Mouse (Mus musculus) T-cell, adult 66 days (primary cell): ENCODE data around the gene Gpatch2l. TPM values are rescaled to one million over a fixed set of nuclear protein-coding genes. Genes with fewer than 3 reads are reported as not detected.

Experiments used
- total RNA-seq, 2 experiments: library from RNA; stranded (reverse); gene quantifications; 3 replicates in 1 of 2; 4 replicates in 1 of 2; pipeline ENCODE4 v1.2.4; 2023

Gene Gpatch2l
- 10 to 100 TPM; 57.1 to 58.6 TPM for total RNA-seq

GRCm38 (mm10) chr12:86241604-86242536 lies at the start of gene Gpatch2l:
Gene Gpatch2l (plus strand): TSS chr12:86241858.

Other genes with a start within 250 kb of the Gpatch2l start
- under 1 TPM; 0.38 to 0.44 TPM for gene Tgfb3, start 162.8 kb upstream of the Gpatch2l start, total RNA-seq
- gene Ift43, start 159.3 kb upstream of the Gpatch2l start, total RNA-seq: not detected
- gene Esrrb, start 119.3 kb downstream of the Gpatch2l start, total RNA-seq: not detected